Mouse (Mus musculus): ENCODE results near the gene Polr2b. TPM values are rescaled to one million over a fixed set of nuclear protein-coding genes. Genes with fewer than 3 reads are reported as not detected.

Gene Polr2b
- total and polyA plus RNA-seq, 3 experiments = 3.7 to 179 (median 148) TPM

GRCm38 (mm10) chr5:77266066-77266885, 43.7 kb upstream of the Polr2b start:
- TF ChIP-seq POLR2AphosphoS5 (IDR thresholded peaks at IDR 0.05; ENCODE audit: insufficient replicate concordance, low read depth, low read length) (no peak), TAL1 (conservative IDR thresholded peaks at IDR 0.05; ENCODE audit: low read depth, low read length) (no peak), GATA1 (IDR thresholded peaks at IDR 0.05; ENCODE audit: borderline replicate concordance, low read length) (no peak), CTCF (IDR thresholded peaks at IDR 0.05; ENCODE audit: low read depth, low read length) (no peak)
- ATAC-seq (ENCODE audit: extremely low read depth, insufficient number of reproducible peaks, low FRiP score, poor library complexity, severe bottlenecking) (no peak), DNase-seq (ENCODE audit: low spot score) (peak; percentile 70)

GRCm38 (mm10) chr5:77266886-77267401, 43.0 kb upstream of the Polr2b start:
- no peak for TF ChIP-seq GATA1 (IDR thresholded peaks at IDR 0.05; ENCODE audit: borderline replicate concordance, low read length)
- Histone ChIP-seq H3K4me3 (ENCODE audit: low read depth, low read length) (peak overlapping the region; percentile 88), H3K27me3 (ENCODE audit: insufficient read depth, low read length) (no peaks in the 10 kb centered on the region), H3K9me3 (replicated peaks) (peaks cover 4% of the 10 kb centered on the region), H3K4me1 (ENCODE audit: insufficient read depth, low read depth, low read length) (peaks cover 36% of the 10 kb centered on the region), H3K36me3 (replicated peaks) (peaks cover 39% of the 10 kb centered on the region)
- DNase-seq (ENCODE audit: low spot score) (peak; percentile 53), ATAC-seq (ENCODE audit: extremely low read depth, insufficient number of reproducible peaks, low FRiP score, poor library complexity, severe bottlenecking) (peak; percentile 35; the same call in 1 of the 2 replicates)

More at GRCm38 (mm10) chr5:77266066-77266885, 43.7 kb upstream of the Polr2b start:
- Histone ChIP-seq H3K9me3 (replicated peaks) (peaks cover 4% of the 10 kb centered on the region), H3K4me3 (ENCODE audit: low read depth, low read length) (peak overlapping the region; percentile 88), H3K4me1 (ENCODE audit: insufficient read depth, low read depth, low read length) (peaks cover 32% of the 10 kb centered on the region), H3K27me3 (ENCODE audit: insufficient read depth, low read length) (no peaks in the 10 kb centered on the region), H3K36me3 (replicated peaks) (peaks cover 35% of the 10 kb centered on the region)

GRCm38 (mm10) chr5:77267441-77267840, 42.5 kb upstream of the Polr2b start:
- peaks cover 4% of the 10 kb centered on the region for H3K9me3 ChIP-seq (replicated peaks)
- no peak for ATAC-seq (ENCODE audit: extremely low read depth, insufficient number of reproducible peaks, low FRiP score, poor library complexity, severe bottlenecking)
- H3K36me3 ChIP-seq (replicated peaks) = peaks cover 44% of the 10 kb centered on the region
- no peaks in the 10 kb centered on the region for H3K27me3 ChIP-seq (ENCODE audit: insufficient read depth, low read length)
- H3K4me1 ChIP-seq (ENCODE audit: insufficient read depth, low read depth, low read length) = peaks cover 41% of the 10 kb centered on the region
- no peak overlapping the region; the same call in 1 of the 2 replicates for H3K4me3 ChIP-seq (ENCODE audit: low read depth, low read length)
- no peak for DNase-seq (ENCODE audit: low spot score)
- TF ChIP-seq TAL1 (conservative IDR thresholded peaks at IDR 0.05; ENCODE audit: low read depth, low read length) (no peak), CTCF (IDR thresholded peaks at IDR 0.05; ENCODE audit: low read depth, low read length) (no peak)

GRCm38 (mm10) chr5:77267957-77268624, 41.9 kb upstream of the Polr2b start:
- TF ChIP-seq GATA1 (IDR thresholded peaks at IDR 0.05; ENCODE audit: borderline replicate concordance, low read length) (no peak), TAL1 (conservative IDR thresholded peaks at IDR 0.05; ENCODE audit: low read depth, low read length) (no peak), GATA2 (IDR thresholded peaks at IDR 0.05; ENCODE audit: borderline replicate concordance, low read depth, low read length) (no peak), POLR2AphosphoS5 (IDR thresholded peaks at IDR 0.05; ENCODE audit: insufficient replicate concordance, low read depth, low read length) (no peak), CTCF (IDR thresholded peaks at IDR 0.05; ENCODE audit: low read depth, low read length) (no peak)
- no peaks in the 10 kb centered on the region for H3K27me3 ChIP-seq (ENCODE audit: insufficient read depth, low read length)
- no peak for ATAC-seq (ENCODE audit: extremely low read depth, insufficient number of reproducible peaks, low FRiP score, poor library complexity, severe bottlenecking)
- peak overlapping the region; percentile 58; the same call in 1 of the 2 replicates for H3K4me3 ChIP-seq (ENCODE audit: low read depth, low read length)
- H3K9me3 ChIP-seq (replicated peaks) = peaks cover 4% of the 10 kb centered on the region
- peaks cover 46% of the 10 kb centered on the region for H3K4me1 ChIP-seq (ENCODE audit: insufficient read depth, low read depth, low read length)
- H3K36me3 ChIP-seq (replicated peaks) = peaks cover 49% of the 10 kb centered on the region
- no peak for DNase-seq (ENCODE audit: low spot score)

- Histone ChIP-seq H3K4me1 (ENCODE audit: insufficient read depth, low read depth, low read length) (peaks cover 58% of the 10 kb centered on the region), H3K4me3 (ENCODE audit: low read depth, low read length) (no peak overlapping the region), H3K9me3 (replicated peaks) (peaks cover 4% of the 10 kb centered on the region), H3K36me3 (replicated peaks) (peaks cover 62% of the 10 kb centered on the region), H3K27me3 (ENCODE audit: insufficient read depth, low read length) (no peaks in the 10 kb centered on the region)
- DNase-seq (ENCODE audit: low spot score) = no peak
- ATAC-seq (ENCODE audit: extremely low read depth, insufficient number of reproducible peaks, low FRiP score, poor library complexity, severe bottlenecking) = no peak
- no peak for TF ChIP-seq TAL1 (conservative IDR thresholded peaks at IDR 0.05; ENCODE audit: low read depth, low read length)
- peak; percentile 59 for TF ChIP-seq CTCF (IDR thresholded peaks at IDR 0.05; ENCODE audit: low read depth, low read length)
- no peak for TF ChIP-seq GATA2 (IDR thresholded peaks at IDR 0.05; ENCODE audit: borderline replicate concordance, low read depth, low read length)
- TF ChIP-seq POLR2AphosphoS5 (IDR thresholded peaks at IDR 0.05; ENCODE audit: insufficient replicate concordance, low read depth, low read length) = no peak
These were observed 40.5 kb upstream of the Polr2b start for GRCm38 (mm10) chr5:77269399-77269798.

GRCm38 (mm10) chr5:77273151-77273550, 36.8 kb upstream of the Polr2b start:
- DNase-seq (ENCODE audit: low spot score) (peak; percentile 19), ATAC-seq (ENCODE audit: extremely low read depth, insufficient number of reproducible peaks, low FRiP score, poor library complexity, severe bottlenecking) (peak; percentile 81; the same call in 1 of the 2 replicates)
- no peaks in the 10 kb centered on the region for H3K27me3 ChIP-seq (ENCODE audit: insufficient read depth, low read length)
- no peak for TF ChIP-seq GATA2 (IDR thresholded peaks at IDR 0.05; ENCODE audit: borderline replicate concordance, low read depth, low read length)
- TF ChIP-seq POLR2AphosphoS5 (IDR thresholded peaks at IDR 0.05; ENCODE audit: insufficient replicate concordance, low read depth, low read length) = no peak
- no peak for TF ChIP-seq CTCF (IDR thresholded peaks at IDR 0.05; ENCODE audit: low read depth, low read length)
- TF ChIP-seq GATA1 (IDR thresholded peaks at IDR 0.05; ENCODE audit: borderline replicate concordance, low read length) = no peak
- no peak for TF ChIP-seq TAL1 (conservative IDR thresholded peaks at IDR 0.05; ENCODE audit: low read depth, low read length)
- no peak overlapping the region; the same call in 1 of the 2 replicates for H3K4me3 ChIP-seq (ENCODE audit: low read depth, low read length)
- peaks cover 4% of the 10 kb centered on the region for H3K9me3 ChIP-seq (replicated peaks)
- peaks cover 93% of the 10 kb centered on the region for H3K36me3 ChIP-seq (replicated peaks)
- H3K4me1 ChIP-seq (ENCODE audit: insufficient read depth, low read depth, low read length) = peaks cover 59% of the 10 kb centered on the region

Measured in G1E (cell line).